Mouse (Mus musculus) midbrain, embryonic 15.5 days (tissue): Measurements from ENCODE around the gene Mgam. TPM values are rescaled to one million over a fixed set of nuclear protein-coding genes. Genes with fewer than 3 reads are reported as not detected.
"Not testable (repeated sequence)": the region's sequence is repeated elsewhere in the genome, so short reads cannot be mapped to it uniquely, and the experiment has no call there.

ENCODE experiments used
- ATAC-seq: fragments of 200-750 bp; cut with Nextera tagmentation; replicated peaks from 2 replicates; pipeline ENCODE4 v1.8.0; 2017; ENCODE audit warnings: moderate TSS enrichment
- H3K27ac ChIP-seq: fragments of 300-500 bp; sonication (generic); 2 replicates; pipeline ENCODE4 v1.5.1; 2015; ENCODE audit warnings: mild to moderate bottlenecking, inconsistent platforms
- H3K27me3 ChIP-seq: fragments of 300-500 bp; sonication (generic); replicated peaks from 2 replicates; pipeline ENCODE4 v1.6.1; 2015; ENCODE audit warnings: inconsistent platforms
- H3K36me3 ChIP-seq: fragments of 300-500 bp; sonication (generic); replicated peaks from 2 replicates; pipeline ENCODE4 v1.6.1; 2015; ENCODE audit warnings: inconsistent platforms
- H3K4me1 ChIP-seq: fragments of 300-500 bp; sonication (generic); 2 replicates; pipeline ENCODE4 v1.6.1; 2015; ENCODE audit warnings: inconsistent platforms
- H3K4me2 ChIP-seq: fragments of 300-500 bp; sonication (generic); 2 replicates; pipeline ENCODE4 v1.6.1; 2015; ENCODE audit warnings: inconsistent platforms, mild to moderate bottlenecking, moderate library complexity
- H3K4me3 ChIP-seq: fragments of 300-500 bp; sonication (generic); 2 replicates; pipeline ENCODE4 v1.5.1; 2015; ENCODE audit warnings: mild to moderate bottlenecking, inconsistent platforms
- H3K9ac ChIP-seq: fragments of 300-500 bp; sonication (generic); 2 replicates; pipeline ENCODE4 v1.6.1; 2015; ENCODE audit warnings: mild to moderate bottlenecking, inconsistent platforms
- H3K9me3 ChIP-seq: fragments of 300-500 bp; sonication (generic); 2 replicates; pipeline ENCODE4 v1.6.1; 2016; ENCODE audit warnings: inconsistent platforms
- WGBS: fragments of 180-500 bp; shearing (Covaris S2); methylation state at CpG from one replicate; pipeline ENCODE4 v1.1.7; 2015; ENCODE audit warnings: mixed read lengths; 5-methylcytosine and 5-hydroxymethylcytosine counted together
- polyA plus RNA-seq: library from polyadenylated mRNA; unstranded; fragments of >200 nt; fragmentation: Nextera tagmentation; extraction: Ambion mirVana; gene quantifications from 2 replicates; pipeline ENCODE4 v1.2.1, GENCODE M21; 2015

The Mgam gene
- polyA plus RNA-seq, 1 experiment from 2014 or later: 0.08 TPM

DNA sequence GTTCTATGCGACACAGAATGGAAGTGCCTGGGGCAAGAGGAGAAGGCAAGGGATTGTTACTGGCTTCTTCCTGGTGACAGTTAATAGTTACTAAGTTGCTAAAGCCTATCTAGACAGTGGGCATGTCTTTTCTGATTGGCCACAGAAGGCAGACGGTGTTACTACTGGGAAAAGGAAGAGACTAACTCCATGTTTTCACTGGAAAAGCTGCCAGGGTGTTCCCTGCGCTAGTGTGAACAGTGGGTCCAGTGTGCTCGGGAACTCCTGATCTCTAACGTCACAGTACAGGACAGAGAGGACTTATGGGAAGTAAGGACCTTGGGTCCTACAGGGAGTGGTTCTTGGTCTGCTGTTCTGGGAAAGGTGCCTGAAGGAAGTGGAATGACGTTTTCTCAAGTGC, 6.9 kb downstream of the Mgam start:
- 87% methylated on average over 6 of the region's 6 CpGs for WGBS
- Histone ChIP-seq H3K4me1 (no peaks in the 10 kb centered on the region), H3K9ac (no peak overlapping the region), H3K27ac (no peak overlapping the region), H3K9me3 (no peaks in the 10 kb centered on the region), H3K36me3 (no peaks in the 10 kb centered on the region), H3K27me3 (no peaks in the 10 kb centered on the region), H3K4me2 (no peak overlapping the region), H3K4me3 (no peak overlapping the region)
- ATAC-seq: no peak

DNA sequence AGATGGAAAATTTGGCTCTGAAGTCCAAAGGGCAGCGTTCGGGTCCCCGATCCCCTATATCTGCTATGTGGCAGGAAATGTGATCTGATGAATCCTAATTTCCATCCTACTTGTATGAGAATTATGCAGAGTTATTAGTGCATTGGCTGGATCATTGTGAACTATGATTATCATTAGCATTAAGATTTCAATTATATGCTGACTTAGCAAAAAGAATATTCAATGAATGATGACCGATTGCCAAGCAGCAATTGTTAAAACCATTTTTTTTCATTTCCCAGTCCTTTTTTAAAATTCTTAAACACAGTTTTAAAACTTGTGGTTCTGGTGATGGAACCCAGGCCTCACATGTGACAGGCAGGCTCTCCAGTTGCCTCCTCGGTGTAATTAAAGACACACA, 9.1 kb downstream of the Mgam start:
- Histone ChIP-seq H3K36me3 (no peaks in the 10 kb centered on the region), H3K27me3 (no peaks in the 10 kb centered on the region), H3K4me3 (no peak overlapping the region), H3K9me3 (no peaks in the 10 kb centered on the region), H3K27ac (no peak overlapping the region), H3K9ac (no peak overlapping the region), H3K4me2 (no peak overlapping the region), H3K4me1 (no peaks in the 10 kb centered on the region)
- ATAC-seq: no peak
- 95% methylated on average over 5 of the region's 5 CpGs for WGBS

DNA sequence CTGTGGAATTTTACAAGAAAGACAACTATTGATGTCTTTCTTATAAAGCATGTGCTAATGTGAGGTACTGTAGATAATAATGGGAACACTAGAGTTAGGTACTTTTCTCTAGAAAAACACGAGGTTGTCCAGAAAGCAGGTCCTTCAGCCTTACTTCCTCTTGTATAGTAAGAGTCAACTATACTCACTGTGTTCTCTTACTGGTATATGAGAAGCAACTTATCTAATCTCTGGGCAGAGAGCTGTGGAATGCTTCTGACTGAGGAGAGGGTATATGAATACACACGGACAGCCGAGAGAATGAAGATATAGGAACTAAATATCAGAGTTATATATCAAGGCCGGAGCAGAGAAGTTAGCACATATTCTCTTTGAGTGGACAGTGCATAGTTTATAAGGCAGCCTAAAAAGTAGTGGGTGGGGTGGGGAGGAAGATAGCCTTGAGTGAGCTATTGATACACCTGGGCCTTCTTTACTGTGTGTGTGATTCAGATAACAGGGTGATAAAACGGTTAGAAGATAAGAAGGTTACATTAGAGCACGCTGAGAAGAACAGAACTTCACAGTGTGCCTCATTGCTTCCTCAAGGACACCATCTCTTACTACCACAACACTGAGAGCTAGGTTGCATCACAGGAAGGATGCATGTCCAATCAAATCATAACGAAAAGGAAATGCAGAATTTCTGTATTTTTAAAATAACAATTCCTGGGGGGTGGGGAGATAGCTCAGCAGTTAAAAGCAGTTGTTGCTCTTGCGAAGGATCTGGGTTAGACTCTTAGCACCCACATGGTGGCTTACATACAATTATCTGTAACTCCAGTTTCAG, 12.3 kb downstream of the Mgam start:
- H3K4me1 ChIP-seq: no peaks in the 10 kb centered on the region
- no peak overlapping the region for H3K9ac ChIP-seq
- H3K4me3 ChIP-seq: no peak overlapping the region
- no peaks in the 10 kb centered on the region for H3K36me3 ChIP-seq
- no peaks in the 10 kb centered on the region for H3K27me3 ChIP-seq
- no peak for ATAC-seq
- H3K27ac ChIP-seq: no peak overlapping the region
- WGBS: 87% methylated on average over 8 of the region's 8 CpGs
- H3K9me3 ChIP-seq: no peaks in the 10 kb centered on the region
- H3K4me2 ChIP-seq: no peak overlapping the region

DNA sequence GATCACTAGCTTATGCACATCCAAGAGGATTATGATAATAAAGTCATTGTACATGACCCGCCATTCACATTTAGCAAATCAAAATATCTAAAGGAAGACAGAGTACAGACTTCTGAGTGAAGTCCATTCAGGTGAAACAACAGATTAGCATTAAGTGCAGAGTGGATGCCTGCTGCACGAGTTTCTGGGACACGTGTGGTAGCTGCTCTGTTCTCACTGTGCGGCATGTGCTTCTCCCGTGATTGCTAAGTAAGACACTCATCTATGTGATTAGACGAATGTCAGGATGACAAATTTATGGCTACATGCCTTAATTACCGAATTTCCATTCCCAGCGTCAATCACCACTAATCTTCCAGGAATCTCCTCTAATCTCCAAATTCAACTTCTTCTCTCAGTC, 17.1 kb downstream of the Mgam start:
- 54% methylated on average over 8 of the region's 8 CpGs for WGBS
- Histone ChIP-seq H3K9me3 (no peaks in the 10 kb centered on the region), H3K4me1 (no peaks in the 10 kb centered on the region), H3K36me3 (no peaks in the 10 kb centered on the region), H3K9ac (no peak overlapping the region), H3K27ac (no peak overlapping the region), H3K4me2 (no peak overlapping the region), H3K4me3 (no peak overlapping the region), H3K27me3 (no peaks in the 10 kb centered on the region)
- ATAC-seq: no peak

DNA sequence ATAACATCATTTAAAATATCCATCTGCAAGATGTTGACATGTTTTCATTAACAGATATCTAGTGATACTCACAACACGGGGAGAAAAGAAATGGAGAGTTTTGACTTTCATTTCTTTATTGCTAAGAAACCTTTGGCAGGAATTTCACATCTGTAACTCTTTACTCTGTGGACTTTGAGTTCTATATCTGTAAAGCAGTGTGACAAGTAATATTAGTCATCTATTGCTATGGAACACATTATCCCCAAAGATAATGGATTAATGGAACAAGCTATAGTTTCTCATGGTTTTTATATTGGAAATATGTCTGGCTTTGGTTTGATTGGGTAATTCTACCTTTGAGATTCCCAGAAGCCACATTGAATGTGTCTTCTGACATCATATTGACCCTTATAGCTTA, 22.3 kb downstream of the Mgam start:
- H3K9me3 ChIP-seq: no peaks in the 10 kb centered on the region
- H3K4me2 ChIP-seq: no peak overlapping the region
- H3K4me3 ChIP-seq: no peak overlapping the region
- H3K4me1 ChIP-seq: no peaks in the 10 kb centered on the region
- no peak for ATAC-seq
- H3K27ac ChIP-seq: no peak overlapping the region
- WGBS: 89% methylated on average over 1 of the region's 1 CpGs
- H3K9ac ChIP-seq: no peak overlapping the region
- H3K27me3 ChIP-seq: no peaks in the 10 kb centered on the region
- H3K36me3 ChIP-seq: no peaks in the 10 kb centered on the region

DNA sequence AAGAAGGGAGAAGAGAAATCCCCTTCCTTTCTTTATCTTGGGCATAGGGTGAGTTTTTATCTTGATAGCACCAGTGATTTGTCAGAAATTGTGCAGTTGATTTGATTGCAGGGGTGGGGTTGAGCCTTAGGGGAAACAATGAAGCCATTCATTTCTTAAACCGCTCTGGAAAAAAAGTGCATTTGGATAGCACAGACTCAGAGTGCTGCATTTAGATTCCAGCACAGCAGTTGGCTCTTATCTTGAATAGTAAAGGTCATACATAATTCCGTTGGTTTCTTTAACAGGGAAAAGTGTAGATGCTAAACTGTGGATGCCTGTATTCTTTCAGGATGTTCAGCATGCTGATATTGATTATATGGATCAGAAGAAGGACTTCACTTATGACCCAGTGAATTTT, 32.3 kb downstream of the Mgam start:
- ATAC-seq: no peak
- Histone ChIP-seq H3K27me3 (no peaks in the 10 kb centered on the region), H3K4me3 (no peak overlapping the region), H3K36me3 (no peaks in the 10 kb centered on the region), H3K4me1 (no peaks in the 10 kb centered on the region), H3K9me3 (no peaks in the 10 kb centered on the region), H3K4me2 (no peak overlapping the region), H3K9ac (no peak overlapping the region), H3K27ac (no peak overlapping the region)
- 21% methylated on average over 2 of the region's 2 CpGs for WGBS

DNA sequence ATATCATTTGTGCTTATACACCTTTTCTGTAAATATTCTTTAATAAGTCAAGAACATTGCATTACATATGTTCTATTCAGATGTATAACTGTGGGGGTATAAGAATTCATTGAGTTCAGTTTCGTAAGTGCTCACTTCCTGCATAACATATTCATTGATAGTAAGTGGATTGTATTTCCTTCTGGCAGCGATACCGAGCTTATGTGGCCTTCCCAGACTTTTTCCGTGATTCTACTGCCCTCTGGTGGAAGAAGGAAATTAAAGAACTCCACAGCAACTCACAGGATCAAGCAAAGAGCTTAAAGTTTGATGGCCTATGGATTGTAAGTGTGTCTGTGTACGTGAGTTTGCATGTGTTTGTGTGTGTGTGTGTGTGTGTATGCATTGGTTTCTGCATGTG, 60.5 kb downstream of the Mgam start:
- no peak overlapping the region for H3K9ac ChIP-seq
- H3K4me3 ChIP-seq: no peak overlapping the region

DNA sequence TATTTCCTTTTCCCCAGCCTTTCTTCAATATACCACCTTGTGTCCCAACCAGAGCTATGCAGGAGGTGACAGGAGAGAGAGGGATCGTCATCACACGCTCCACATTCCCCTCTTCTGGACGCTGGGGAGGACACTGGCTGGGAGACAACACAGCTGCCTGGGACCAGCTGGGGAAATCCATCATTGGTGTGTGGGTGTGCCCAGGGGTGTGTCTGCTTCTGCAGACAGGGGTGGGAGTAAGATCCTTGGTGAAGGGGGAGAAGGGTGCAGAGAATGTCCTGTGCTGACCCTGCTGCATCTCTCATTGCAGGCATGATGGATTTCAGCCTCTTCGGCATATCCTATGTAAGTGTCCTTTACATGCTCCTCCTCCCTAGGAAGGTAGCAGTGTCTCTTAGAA, 63.4 kb downstream of the Mgam start:
- WGBS: 58% methylated on average over 3 of the region's 4 CpGs
- H3K4me3 ChIP-seq, H3K9me3 ChIP-seq, H3K27ac ChIP-seq, ATAC-seq, H3K9ac ChIP-seq, H3K4me2 ChIP-seq, H3K36me3 ChIP-seq, H3K27me3 ChIP-seq, H3K4me1 ChIP-seq: not testable (repeated sequence)

More for the DNA sequence above, 60.5 kb downstream of the Mgam start:
- Histone ChIP-seq H3K27me3 (no peaks in the 10 kb centered on the region), H3K4me1 (no peaks in the 10 kb centered on the region), H3K36me3 (no peaks in the 10 kb centered on the region), H3K4me2 (no peak overlapping the region), H3K27ac (no peak overlapping the region), H3K9me3 (no peaks in the 10 kb centered on the region)
- 7% methylated on average over 5 of the region's 5 CpGs for WGBS
- peak; percentile 90 for ATAC-seq

DNA sequence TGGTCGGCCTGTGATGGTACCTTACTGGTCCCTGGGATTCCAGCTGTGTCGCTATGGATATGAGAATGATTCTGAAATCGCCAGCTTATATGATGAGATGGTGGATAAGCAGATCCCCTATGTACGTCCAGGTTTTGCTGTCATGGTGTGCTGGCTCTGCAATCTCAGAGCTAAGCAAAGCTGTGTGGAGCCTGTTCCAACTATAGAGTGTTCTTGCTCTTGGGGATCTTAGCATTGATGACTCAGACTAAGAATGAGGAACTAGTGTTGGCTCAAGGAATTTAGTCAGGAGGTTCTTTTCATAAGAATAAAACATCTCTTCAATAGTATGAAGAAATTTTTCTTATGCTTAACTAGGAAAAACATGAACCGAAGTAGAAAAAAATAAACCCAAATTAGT, 84.9 kb downstream of the Mgam start:
- not testable (repeated sequence) for H3K27me3 ChIP-seq, H3K4me3 ChIP-seq, H3K9ac ChIP-seq, H3K36me3 ChIP-seq, H3K4me1 ChIP-seq, ATAC-seq, H3K4me2 ChIP-seq, H3K9me3 ChIP-seq, H3K27ac ChIP-seq
- 92% methylated on average over 5 of the region's 5 CpGs for WGBS

DNA sequence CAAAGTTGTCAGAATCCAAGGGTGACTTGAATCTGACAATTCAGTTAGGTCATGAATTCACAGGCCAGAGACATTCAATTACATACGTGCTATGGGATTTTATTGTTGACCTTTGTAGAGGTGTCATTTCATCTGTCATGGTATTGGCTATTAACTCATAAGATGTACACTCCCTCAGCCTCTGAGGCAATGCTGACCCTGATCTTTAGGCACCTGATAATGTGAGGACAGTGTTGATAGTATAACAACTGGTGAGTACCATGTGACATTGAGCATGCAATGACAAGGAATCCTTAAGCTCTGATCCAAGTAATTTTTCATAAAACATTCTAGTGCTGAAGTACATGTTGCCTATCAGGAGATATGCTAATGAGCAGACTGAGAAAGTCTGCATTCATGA, 87.1 kb downstream of the Mgam start:
- Histone ChIP-seq H3K27me3 (no peaks in the 10 kb centered on the region), H3K4me3 (no peak overlapping the region)

DNA sequence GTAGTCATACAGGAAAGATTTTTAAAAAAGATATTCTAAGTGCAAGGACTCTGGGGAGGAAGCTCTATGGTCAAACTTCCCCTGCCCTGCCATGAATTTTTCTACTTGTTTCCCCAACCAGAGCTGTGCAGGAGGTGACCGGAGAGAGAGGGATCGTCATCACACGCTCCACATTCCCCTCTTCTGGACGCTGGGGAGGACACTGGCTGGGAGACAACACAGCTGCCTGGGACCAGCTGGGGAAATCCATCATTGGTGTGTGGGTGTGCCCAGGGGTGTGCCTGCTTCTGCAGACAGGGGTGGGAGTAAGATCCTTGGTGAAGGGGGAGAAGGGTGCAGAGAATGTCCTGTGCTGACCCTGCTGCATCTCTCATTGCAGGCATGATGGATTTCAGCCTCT, 99.9 kb downstream of the Mgam start:
- not testable (repeated sequence) for H3K4me2 ChIP-seq, H3K9ac ChIP-seq, H3K9me3 ChIP-seq, H3K27me3 ChIP-seq, H3K4me1 ChIP-seq, H3K36me3 ChIP-seq, H3K27ac ChIP-seq, ATAC-seq, H3K4me3 ChIP-seq
- 88% methylated on average over 4 of the region's 4 CpGs for WGBS

More for the DNA sequence above, 87.1 kb downstream of the Mgam start:
- WGBS: 79% methylated on average over 1 of the region's 1 CpGs
- Histone ChIP-seq H3K27ac (no peak overlapping the region), H3K9ac (no peak overlapping the region), H3K36me3 (no peaks in the 10 kb centered on the region), H3K4me1 (no peaks in the 10 kb centered on the region), H3K4me2 (no peak overlapping the region), H3K9me3 (no peaks in the 10 kb centered on the region)
- ATAC-seq: no peak

DNA sequence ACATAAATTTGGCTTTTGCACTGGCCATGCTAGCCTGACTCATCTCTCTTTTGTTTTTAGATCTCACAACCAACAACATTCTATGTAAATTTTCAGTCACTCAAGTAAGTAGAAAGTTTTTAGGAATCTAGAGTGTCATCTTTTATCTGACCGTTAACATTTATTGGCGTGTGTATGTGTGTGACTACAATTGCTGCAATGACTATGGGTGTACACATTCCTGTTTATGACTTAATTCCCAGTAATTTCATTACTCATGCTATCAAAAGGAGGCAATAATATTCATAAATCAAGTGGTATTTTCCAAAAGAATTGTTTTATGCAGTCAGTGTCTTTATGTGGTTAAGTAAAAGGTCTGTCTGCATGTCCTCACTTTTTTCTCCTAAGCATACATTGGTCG, 110.9 kb downstream of the Mgam start:
- ATAC-seq: no peak
- H3K9me3 ChIP-seq: no peaks in the 10 kb centered on the region
- no peaks in the 10 kb centered on the region for H3K4me1 ChIP-seq
- H3K27me3 ChIP-seq: no peaks in the 10 kb centered on the region
- H3K4me3 ChIP-seq: no peak overlapping the region
- 94% methylated on average over 3 of the region's 3 CpGs for WGBS
- H3K9ac ChIP-seq: no peak overlapping the region
- no peak overlapping the region for H3K4me2 ChIP-seq
- no peaks in the 10 kb centered on the region for H3K36me3 ChIP-seq
- H3K27ac ChIP-seq: no peak overlapping the region

DNA sequence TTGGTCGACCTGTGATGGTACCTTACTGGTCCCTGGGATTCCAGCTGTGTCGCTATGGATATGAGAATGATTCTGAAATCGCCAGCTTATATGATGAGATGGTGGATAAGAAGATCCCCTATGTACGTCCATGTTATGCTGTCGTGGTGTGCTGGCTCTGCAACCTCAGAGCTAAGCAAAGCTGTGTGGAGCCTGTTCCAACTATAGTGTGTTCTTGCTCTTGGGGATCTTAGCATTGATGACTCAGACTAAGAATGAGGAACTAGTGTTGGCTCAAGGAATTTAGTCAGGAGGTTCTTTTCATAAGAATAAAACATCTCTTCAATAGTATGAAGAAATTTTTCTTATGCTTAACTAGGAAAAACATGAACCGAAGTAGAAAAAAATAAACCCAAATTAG, 120.4 kb downstream of the Mgam start:
- not testable (repeated sequence) for H3K36me3 ChIP-seq, H3K27me3 ChIP-seq, ATAC-seq, H3K4me2 ChIP-seq, H3K4me1 ChIP-seq, H3K9ac ChIP-seq, H3K27ac ChIP-seq, H3K9me3 ChIP-seq, H3K4me3 ChIP-seq
- WGBS: 85% methylated on average over 6 of the region's 6 CpGs
